In the genomic region with DNA sequence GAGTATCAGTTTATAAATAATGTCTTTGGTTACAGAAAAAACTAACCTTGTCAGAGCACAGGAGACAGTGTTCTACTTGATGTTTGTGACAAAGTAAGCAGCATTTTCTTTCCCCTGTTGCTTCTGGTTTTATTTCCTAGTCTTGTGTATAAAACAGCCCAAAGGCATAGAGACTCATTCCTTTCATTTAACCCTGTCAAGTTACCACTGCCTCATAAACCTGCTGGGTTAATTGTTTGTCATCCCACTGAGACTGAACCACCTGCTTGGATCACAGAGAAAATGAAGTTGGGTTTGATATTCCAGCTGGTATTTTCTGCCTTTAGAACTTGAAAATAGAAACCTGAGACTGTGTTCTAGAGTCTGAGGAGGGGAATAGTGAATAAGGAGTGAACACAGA, we compare ENCODE assay signal across 24 mouse cellular contexts.
DNase-seq lines count a peak whose midpoint lies in the region; ATAC-seq and TF ChIP-seq lines count a peak whose summit lies in the region.
"Had no signal": no experiment of that assay in that cellular context is flagged by ENCODE, and none has a peak within 500 bp of the region (broad histone marks: within the 10 kb centered on the region; RNA-seq: fewer than 3 reads in every experiment).

No protein-coding gene starts in this region.

- H3K4me2 ChIP-seq in kidney, embryonic 14.5 days (replicated peaks; ENCODE audit: low read depth, low read length): no peak overlapping the region
- no peak overlapping the region for H3K4me2 ChIP-seq in kidney, embryonic 16.5 days (replicated peaks; ENCODE audit: low read depth, low read length)
- H3K4me2 ChIP-seq in midbrain, embryonic 11.5 days: no peak overlapping the region
- no peak overlapping the region for H3K4me2 ChIP-seq in midbrain, embryonic 14.5 days (ENCODE audit: low read length)
- H3K4me2 ChIP-seq: embryonic facial prominence, embryonic 12.5 days; forebrain, embryonic 13.5 days; forebrain, embryonic 15.5 days had no signal

- no peaks in the 10 kb centered on the region for H3K9me3 ChIP-seq in kidney, embryonic 14.5 days (ENCODE audit: control insufficient read depth, low read length)
- H3K9me3 ChIP-seq in kidney, embryonic 16.5 days (ENCODE audit: low read length): no peaks in the 10 kb centered on the region
- no peaks in the 10 kb centered on the region for H3K9me3 ChIP-seq in midbrain, embryonic 11.5 days (ENCODE audit: control insufficient read depth, low read length)
- H3K9me3 ChIP-seq in midbrain, embryonic 14.5 days (ENCODE audit: control insufficient read depth, low read length): no peaks in the 10 kb centered on the region
- H3K9me3 ChIP-seq: embryonic facial prominence, embryonic 10.5 days; embryonic facial prominence, embryonic 12.5 days; forebrain, embryonic 13.5 days; forebrain, embryonic 15.5 days; G1E had no signal

- no peaks in the 10 kb centered on the region for H3K36me3 ChIP-seq in kidney, embryonic 14.5 days (ENCODE audit: control insufficient read depth, insufficient read depth, low read length)
- H3K36me3 ChIP-seq in kidney, embryonic 16.5 days (ENCODE audit: insufficient read depth, low read length): no peaks in the 10 kb centered on the region
- H3K36me3 ChIP-seq in kidney, adult 2 months (ENCODE audit: control insufficient read depth, insufficient read depth, low read length): no peaks in the 10 kb centered on the region
- no peaks in the 10 kb centered on the region for H3K36me3 ChIP-seq in midbrain, embryonic 11.5 days (ENCODE audit: control insufficient read depth, insufficient read depth, low read length)
- no peaks in the 10 kb centered on the region for H3K36me3 ChIP-seq in midbrain, embryonic 14.5 days (ENCODE audit: control insufficient read depth, insufficient read depth, low read length)
- H3K36me3 ChIP-seq: embryonic facial prominence, embryonic 10.5 days; embryonic facial prominence, embryonic 12.5 days; forebrain, embryonic 15.5 days; G1E had no signal

- H3K4me1 ChIP-seq in kidney, embryonic 14.5 days (ENCODE audit: control insufficient read depth, insufficient read depth, low read length): 0 out of 2 replicates have a peak, but pooled peaks cover 4% of the 10 kb centered on the region
- H3K4me1 ChIP-seq in kidney, embryonic 16.5 days (ENCODE audit: insufficient read depth, low read length): peaks cover 5% of the 10 kb centered on the region; the same call in 1 of the 2 replicates
- H3K4me1 ChIP-seq in kidney, adult 2 months (ENCODE audit: control insufficient read depth, insufficient read depth, low read length): no peaks in the 10 kb centered on the region
- no peaks in the 10 kb centered on the region for H3K4me1 ChIP-seq in midbrain, embryonic 11.5 days (ENCODE audit: control insufficient read depth, insufficient read depth, low read length)
- H3K4me1 ChIP-seq in midbrain, embryonic 14.5 days (ENCODE audit: control insufficient read depth, insufficient read depth, low read length): no peaks in the 10 kb centered on the region

- no peaks in the 10 kb centered on the region for H3K27me3 ChIP-seq in kidney, embryonic 14.5 days (ENCODE audit: control insufficient read depth, insufficient read depth, low read length)
- H3K27me3 ChIP-seq in kidney, embryonic 16.5 days (ENCODE audit: insufficient read depth, low read length): no peaks in the 10 kb centered on the region
- no peaks in the 10 kb centered on the region for H3K27me3 ChIP-seq in kidney, adult 2 months (replicated peaks; ENCODE audit: control insufficient read depth, insufficient read depth, low read length)
- H3K27me3 ChIP-seq in midbrain, embryonic 11.5 days (ENCODE audit: control insufficient read depth, insufficient read depth, low read length): no peaks in the 10 kb centered on the region
- H3K27me3 ChIP-seq in midbrain, embryonic 14.5 days (ENCODE audit: control insufficient read depth, insufficient read depth, low read length): no peaks in the 10 kb centered on the region
- H3K27me3 ChIP-seq: CH12.LX; embryonic facial prominence, embryonic 12.5 days; forebrain, embryonic 13.5 days; forebrain, embryonic 15.5 days; Patski had no signal

- H3K4me3 ChIP-seq in kidney, embryonic 14.5 days (ENCODE audit: low read length): no peak overlapping the region
- no peak overlapping the region for H3K4me3 ChIP-seq in kidney, embryonic 16.5 days (ENCODE audit: low read length)
- H3K4me3 ChIP-seq in kidney, adult 2 months (ENCODE audit: insufficient read depth, low read depth, low read length): no peak overlapping the region
- H3K4me3 ChIP-seq in midbrain, embryonic 11.5 days (ENCODE audit: low read depth, low read length): no peak overlapping the region
- no peak overlapping the region for H3K4me3 ChIP-seq in midbrain, embryonic 14.5 days (replicated peaks; ENCODE audit: low read depth, low read length)
- H3K4me3 ChIP-seq: embryonic facial prominence, embryonic 10.5 days; embryonic facial prominence, embryonic 12.5 days; forebrain, embryonic 13.5 days; forebrain, embryonic 15.5 days had no signal

- DNase-seq in kidney, postnatal 14 days: no peak
- DNase-seq in kidney, adult 2 months: no peak
- DNase-seq in midbrain, embryonic 11.5 days (ENCODE audit: low spot score, missing footprints): peak; percentile 14
- DNase-seq in midbrain, embryonic 14.5 days: no peak
- DNase-seq: adrenal gland, adult 8-10 months; adrenal gland, postnatal 14 days; adrenal gland, postnatal 36 days; B cell, adult 2 months; cerebellum, adult 11-12 months; cerebellum, adult 2 months; cerebellum, adult 9-10 months; cerebellum, postnatal 10 days; cerebellum, postnatal 25 days had no signal

- peak; percentile 68; the same call in 1 of the 2 replicates for ATAC-seq in kidney, embryonic 14.5 days (ENCODE audit: low FRiP score, low TSS enrichment)
- ATAC-seq in kidney, embryonic 16.5 days (ENCODE audit: low FRiP score, low TSS enrichment): peak; percentile 57; the same call in 1 of the 2 replicates
- no peak for ATAC-seq in midbrain, embryonic 11.5 days (ENCODE audit: low FRiP score)
- no peak for ATAC-seq in midbrain, embryonic 14.5 days (ENCODE audit: low FRiP score, low TSS enrichment)
- ATAC-seq: activated CD4-positive, CD25-positive, alpha-beta regulatory T cell, adult 4 months; CD4-positive, CD25-positive, alpha-beta regulatory T cell, adult 4 months; forebrain, embryonic 13.5 days; forebrain, embryonic 15.5 days; Patski had no signal

- TF ChIP-seq POLR2A in kidney, adult 2 months (IDR thresholded peaks at IDR 0.05; ENCODE audit: low read depth, low read length): no peak

- TF ChIP-seq CTCF in kidney, adult 2 months (conservative IDR thresholded peaks at IDR 0.05; ENCODE audit: insufficient read depth, insufficient read length, low read depth, low read length): no peak

- H3K27ac ChIP-seq in kidney, embryonic 14.5 days (ENCODE audit: low read depth, low read length): no peak overlapping the region
- H3K27ac ChIP-seq in kidney, embryonic 16.5 days (ENCODE audit: low read length): no peak overlapping the region
- H3K27ac ChIP-seq in kidney, adult 2 months (ENCODE audit: insufficient read depth, low read depth, low read length): no peak overlapping the region
- no peak overlapping the region for H3K27ac ChIP-seq in midbrain, embryonic 11.5 days (ENCODE audit: low read depth, low read length)
- no peak overlapping the region for H3K27ac ChIP-seq in midbrain, embryonic 14.5 days (replicated peaks; ENCODE audit: low read depth, low read length)
- H3K27ac ChIP-seq: embryonic facial prominence, embryonic 10.5 days; embryonic facial prominence, embryonic 12.5 days; forebrain, embryonic 13.5 days; forebrain, embryonic 15.5 days had no signal

- H3K9ac ChIP-seq in kidney, embryonic 14.5 days (ENCODE audit: low read depth, low read length): no peak overlapping the region
- no peak overlapping the region for H3K9ac ChIP-seq in kidney, embryonic 16.5 days (replicated peaks; ENCODE audit: low read length)
- H3K9ac ChIP-seq in midbrain, embryonic 11.5 days (ENCODE audit: low read length): no peak overlapping the region
- no peak overlapping the region for H3K9ac ChIP-seq in midbrain, embryonic 14.5 days (replicated peaks; ENCODE audit: low read length)
- H3K9ac ChIP-seq: embryonic facial prominence, embryonic 12.5 days; forebrain, embryonic 13.5 days; forebrain, embryonic 15.5 days had no signal

Comparison
In these comparisons a context has a peak if more than half of its experiments do, and no peak if none do; other contexts are left out.
1. ATAC-seq: peak in kidney, embryonic 14.5 days (single experiment) and kidney, embryonic 16.5 days (single experiment); none in midbrain, embryonic 11.5 days (single experiment) and midbrain, embryonic 14.5 days (single experiment).